Mouse (Mus musculus) spleen, postnatal 36 days (tissue): ENCODE results near the gene Adcy4.
A peak's percentile ranks its signal among the peaks of the same experiment; 100 is the strongest.

Experiments
- DNase-seq, 2 experiments: peaks; one replicate each; pipeline ENCODE4 v3.0.0; 2022; ENCODE audit warnings: low spot score in 2 of 2, mixed read lengths in 1 of 2

The Adcy4 gene

DNA sequence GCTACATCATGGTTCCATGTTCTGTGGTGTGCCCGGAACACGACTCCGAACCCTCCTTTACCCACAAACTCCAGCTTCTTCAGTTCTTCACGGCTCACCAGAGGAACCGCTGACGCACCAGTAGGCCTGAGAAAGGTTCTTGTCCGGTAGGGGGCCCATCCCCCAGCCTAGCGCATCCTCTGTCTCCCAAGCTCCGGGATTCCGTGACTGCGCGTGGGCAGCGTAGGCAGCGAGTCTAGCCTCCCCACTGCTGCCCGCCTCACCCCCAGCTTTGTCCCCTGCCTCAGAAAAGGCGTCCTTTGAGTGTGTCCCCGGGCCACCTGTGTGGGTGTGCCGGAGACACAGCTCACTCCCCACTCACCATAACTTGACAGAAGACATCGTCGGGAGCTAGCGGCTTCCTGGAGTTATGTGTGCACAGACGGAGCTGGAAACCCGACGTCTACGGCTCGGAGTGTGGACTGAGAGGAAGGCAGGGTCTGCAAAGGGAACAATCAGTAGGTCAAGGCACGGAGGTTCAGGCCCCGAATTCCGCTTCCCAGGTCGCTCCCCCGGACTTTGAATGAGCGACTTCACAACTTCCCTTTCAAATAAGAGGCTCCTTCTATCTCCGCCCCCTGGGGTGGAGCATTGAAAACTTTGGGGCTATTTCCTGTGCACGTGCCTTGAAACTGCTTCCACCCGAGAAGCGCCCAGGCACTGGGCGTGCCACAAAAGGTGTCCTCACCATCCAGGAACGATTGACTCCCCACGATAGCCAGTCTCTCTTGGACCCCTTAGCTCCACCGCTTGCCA, 4.6 kb upstream of the Adcy4 start, which contains the start of gene Ripk3:
Ripk3 (minus strand) TSS at position 610 of the 795 bp plus-strand sequence.
- peak; percentile 77 to 84 for DNase-seq

DNA sequence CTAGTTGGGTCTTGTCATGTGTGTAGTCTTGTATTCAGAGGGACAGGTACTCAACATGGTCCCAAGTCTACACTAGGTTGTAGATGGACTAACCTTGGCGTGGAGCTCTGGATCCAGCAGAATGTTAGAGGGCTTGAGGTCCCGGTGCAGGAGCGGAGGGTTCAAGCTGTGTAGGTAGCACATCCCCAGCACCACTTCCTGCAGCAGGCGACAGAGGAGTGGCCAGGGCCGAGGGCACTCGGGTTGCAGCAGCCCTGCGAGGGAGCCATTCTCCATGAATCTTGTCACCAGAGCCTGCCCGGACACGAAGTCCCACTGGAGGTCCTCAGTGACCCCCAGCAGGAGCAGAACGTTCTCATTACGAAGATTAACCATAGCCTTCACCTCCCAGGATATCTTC, 3.8 kb upstream of the Adcy4 start:
- DNase-seq: peak in 1 of 2 experiments; percentile 0

DNA sequence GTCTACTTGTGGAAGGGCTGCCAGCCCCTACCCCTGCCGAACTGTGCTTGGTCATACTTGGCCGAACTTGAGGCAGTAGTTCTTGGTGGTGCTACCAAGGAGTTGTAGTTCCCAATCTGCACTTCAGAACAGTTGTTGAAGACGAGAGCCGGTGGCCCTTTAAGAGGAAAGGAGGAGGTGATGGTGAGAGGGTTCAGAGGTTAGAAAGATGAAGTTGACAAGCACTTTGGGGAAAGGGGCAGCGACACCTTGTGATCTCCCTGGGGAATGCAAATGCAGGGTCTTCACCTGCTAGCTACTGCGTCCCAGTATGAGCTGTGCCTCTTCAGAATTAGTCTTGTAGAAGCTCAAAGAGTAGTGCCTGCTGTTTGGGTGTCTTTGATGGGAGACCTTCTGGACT, 1.3 kb upstream of the Adcy4 start:
- DNase-seq: peak in 1 of 2 experiments; percentile 0

DNA sequence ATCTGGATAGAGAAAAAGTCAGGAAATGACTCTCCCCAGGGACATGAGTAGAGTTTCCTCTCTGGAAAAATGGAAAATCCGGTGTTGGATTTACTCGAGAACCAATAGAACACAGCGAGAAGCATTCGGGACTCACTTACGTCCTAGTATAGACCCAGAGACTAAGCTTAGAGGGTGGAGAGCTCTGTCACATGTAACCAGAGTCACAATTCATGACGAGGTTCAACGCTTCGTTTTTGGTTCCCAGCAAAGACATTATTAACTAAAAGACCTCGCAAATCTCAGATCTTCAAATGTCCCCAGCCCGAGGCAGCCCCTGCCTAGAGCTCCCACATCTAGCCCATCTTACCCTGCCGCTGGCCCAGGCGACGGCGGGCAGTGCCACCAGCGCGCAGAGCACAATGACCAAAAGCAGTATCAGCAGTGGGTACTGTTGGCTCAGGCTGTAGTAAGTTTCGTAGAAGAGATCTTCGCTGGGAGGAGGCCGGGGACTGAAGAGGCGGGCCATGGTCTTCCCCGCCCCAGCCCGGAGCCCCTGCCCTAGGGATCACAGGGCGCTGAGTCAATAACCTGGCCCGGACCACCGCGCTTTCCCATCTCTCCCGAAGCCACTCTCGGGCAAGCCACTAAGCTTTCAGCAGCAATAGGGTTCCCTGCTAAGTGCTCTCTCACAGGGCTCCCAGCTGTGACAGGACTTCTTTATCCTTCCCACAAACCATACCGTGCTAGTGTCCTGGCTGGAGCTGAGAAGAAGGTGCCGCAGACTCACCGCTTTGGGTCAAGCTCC, 531 bp downstream of the Adcy4 start:
- DNase-seq: peak; percentile 0

DNA sequence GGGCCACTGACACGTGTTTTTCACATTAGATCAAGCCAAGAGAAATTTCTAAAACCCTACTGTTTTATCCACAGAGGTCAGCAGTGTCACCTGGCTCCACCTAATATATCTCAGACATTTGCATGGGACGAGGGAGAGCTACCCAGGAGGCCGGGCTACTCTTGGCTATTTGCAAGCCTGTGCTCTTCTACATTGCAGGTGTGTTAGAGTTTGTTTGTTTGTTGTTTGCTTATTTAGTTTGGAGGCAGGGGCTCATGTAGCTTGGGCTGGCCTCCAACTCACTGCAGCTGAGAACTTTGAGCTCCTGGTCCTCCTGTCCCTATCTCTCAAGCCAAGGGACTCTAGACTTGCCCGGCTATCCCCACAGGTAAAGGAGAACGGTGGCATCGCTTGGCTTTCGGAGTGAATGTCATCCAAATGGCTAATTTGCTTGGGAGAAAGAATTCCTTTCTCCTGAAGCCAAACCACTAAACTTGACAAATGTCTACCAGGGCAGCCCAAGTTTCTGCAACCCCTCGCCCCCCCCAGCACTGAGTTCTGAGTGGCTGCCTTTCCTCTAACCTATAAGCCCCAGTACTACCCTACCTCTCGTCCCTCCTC, 1.4 kb downstream of the Adcy4 start:
- DNase-seq: peak; percentile 0 to 1

DNA sequence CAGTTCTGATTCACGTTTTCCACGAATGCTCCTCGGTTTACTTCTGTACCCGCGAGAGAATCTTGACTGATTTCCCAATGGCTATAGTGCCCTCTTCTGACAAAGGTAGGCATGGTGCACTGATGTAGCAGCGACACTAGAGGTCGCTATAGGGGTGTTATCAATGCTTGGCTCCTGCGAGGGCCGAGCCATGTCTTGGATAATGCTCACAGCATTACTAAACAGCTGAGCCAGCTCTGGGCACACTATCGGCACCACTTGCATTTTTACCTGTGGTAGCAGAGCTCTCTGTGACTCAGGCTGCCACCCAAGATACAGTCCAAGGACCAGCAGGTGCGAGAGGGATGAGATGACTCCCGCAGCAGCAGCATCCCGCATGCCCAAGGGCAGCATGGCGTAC, 2.6 kb downstream of the Adcy4 start:
- peak; percentile 45 to 51 for DNase-seq

DNA sequence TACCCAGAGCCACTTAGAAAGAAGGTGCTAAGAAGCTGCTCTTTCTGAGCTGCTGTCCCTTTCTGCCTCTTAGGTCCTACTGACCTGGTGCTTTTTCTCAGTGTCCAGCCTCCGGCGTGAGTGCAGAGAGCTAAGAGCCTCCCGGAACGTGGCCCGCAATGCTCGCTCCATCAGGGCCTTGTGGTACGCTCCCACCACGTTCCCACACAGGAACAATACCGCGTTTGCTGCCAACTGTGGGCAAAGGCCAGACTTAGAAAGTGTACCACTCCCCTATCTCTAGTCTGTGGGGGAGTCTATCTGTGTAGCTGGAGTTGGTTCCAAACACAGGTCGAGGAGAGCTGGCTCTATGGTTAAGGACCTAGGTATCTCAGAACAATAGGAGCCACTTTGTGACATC, 3.2 kb downstream of the Adcy4 start:
- peak; percentile 0 to 1 for DNase-seq

DNA sequence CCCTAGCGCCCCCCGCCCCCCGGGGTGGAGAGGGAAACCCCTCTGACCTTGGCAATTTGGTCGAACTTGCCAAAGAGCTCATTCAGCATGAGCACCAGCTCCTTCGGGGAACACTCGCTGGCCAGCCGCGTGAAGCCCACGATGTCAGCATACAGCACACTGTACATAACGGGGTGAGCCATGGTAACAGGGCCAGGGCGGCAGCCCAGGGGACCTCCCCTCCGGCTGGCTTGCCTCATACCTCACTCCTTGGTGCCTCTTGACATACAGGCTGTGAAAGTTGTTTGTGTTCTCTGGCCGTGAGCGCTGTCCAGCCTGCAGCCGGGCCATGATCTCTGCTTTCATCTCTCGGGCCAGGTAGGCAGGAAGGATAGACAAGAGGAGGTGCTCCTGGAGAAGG, 4.2 kb downstream of the Adcy4 start:
- peak in 1 of 2 experiments; percentile 0 for DNase-seq

DNA sequence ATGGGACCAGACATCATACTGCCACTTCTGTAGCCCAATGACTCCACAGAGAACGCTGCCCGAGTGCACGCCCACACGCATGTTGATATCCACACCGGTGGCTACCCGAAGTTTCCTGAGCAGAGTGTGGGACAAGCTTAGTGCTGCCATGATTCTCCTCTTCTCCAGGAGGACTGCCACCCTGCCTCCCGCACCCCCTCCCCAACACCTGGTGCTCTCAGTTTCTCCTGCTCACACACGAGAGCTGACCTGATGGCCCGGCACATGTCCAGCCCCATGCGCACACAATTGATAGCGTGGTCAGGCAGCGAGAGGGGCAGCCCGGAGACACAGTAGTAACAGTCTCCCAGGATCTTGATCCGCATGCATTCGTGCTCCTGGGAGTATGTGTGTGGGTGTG, 5.2 kb downstream of the Adcy4 start:
- DNase-seq: peak in 1 of 2 experiments; percentile 1

DNA sequence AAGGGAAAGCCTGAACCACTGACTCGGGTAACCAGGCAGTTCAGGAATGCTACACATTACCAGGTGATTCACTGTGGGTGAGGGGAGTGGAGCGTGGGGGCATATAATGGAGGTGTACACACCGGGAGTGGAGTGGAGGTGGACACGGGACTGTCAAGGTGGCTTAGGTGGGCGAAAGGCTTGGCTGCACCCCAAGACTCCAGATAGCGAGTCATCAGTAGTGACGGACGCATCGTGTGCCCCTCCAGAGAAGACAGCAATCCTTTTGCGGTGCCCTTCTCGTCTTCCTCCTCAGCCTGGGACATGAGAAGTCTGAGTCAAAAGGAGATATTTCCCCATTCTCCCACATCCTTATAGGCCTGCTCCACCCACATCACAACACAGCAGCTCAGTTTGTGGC, 6.1 kb downstream of the Adcy4 start:
- no peak for DNase-seq

DNA sequence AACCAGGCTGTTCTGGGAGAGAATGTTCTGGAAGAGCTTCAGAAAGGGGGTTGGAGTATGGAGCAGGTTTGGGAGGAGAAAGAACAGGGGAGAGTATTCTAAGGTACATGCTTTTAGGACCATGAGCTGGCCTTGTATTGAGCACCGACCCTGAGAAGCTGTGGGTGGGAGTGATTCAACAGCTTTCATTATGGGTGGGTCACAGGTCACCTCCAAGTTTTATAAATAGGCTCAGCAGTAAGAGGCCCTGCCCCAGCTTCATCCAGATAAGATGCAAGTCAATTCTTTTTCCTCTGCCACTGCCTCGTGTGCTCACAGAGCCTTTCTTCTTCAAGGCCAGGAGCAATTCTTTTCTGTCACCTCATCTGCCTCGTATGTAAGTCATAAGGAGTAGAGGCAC, 6.7 kb downstream of the Adcy4 start:
- DNase-seq: no peak

DNA sequence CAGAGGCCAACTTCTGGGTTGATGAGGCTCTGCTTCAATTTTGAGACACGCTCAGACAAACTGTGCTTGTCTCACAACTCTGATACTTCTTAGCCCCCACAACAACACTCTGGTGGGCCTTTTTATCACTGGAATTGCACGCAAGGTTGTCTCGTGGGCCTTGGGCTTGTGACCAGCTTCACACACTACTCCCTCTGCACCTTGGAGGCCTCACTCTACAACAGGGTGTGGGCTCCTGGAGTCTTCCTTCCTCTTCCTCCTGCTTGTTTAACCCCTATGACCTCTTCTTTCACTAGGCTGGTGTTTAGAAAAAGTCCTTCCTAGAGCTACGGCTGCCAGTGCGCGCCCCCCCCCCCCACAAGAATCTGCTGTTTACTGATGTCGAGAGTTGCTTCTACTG, 7.2 kb downstream of the Adcy4 start:
- no peak for DNase-seq

DNA sequence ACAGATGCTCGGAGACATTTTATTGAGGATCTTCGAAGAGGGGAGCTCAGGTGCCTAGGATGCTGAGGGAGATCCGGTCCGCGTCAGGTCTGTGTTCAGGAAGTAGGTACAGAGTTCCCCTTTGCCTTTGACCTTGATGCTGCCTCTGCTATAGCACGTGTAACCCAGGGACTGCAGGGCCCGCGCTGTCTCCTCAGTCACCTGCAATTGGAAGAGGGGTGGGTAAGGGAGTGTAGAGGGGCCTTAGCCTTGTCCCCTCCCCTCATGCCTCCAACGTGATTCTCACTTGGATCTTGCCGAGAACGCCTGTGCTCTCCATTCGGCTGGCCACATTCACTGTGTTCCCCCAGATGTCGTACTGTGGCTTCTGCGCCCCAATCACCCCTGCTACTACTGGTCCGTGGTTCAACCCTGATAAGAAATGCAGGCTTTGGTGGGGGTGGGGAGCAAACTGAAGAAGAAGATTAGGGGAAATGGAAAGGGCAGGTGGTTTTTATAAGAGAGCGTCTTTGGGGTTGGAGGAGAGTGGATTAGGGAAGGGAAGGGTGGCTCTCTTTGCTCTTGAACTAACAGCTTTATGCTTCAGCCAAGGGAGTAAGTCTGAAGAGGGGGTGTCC, 14.7 kb downstream of the Adcy4 start:
- no peak for DNase-seq

DNA sequence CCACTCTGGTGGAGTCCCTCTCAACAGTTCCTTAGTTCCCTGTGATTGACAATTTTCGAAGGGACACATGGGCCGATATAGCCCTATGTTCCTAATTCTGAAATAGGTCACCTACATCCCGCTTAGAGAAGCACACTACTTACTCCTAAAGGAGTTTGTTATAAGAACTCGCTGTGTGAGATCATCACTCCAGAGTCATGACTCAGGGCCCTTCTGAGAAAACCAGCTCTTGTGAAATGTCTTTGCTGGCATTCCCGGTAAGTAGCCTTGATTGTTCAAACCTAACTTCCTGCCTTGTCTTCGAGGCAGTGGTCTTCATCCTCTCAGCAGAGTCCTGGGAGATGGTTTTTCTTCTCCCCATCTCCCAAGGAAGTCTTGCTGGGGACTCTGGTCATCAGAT, 15.3 kb downstream of the Adcy4 start:
- DNase-seq: no peak

DNA sequence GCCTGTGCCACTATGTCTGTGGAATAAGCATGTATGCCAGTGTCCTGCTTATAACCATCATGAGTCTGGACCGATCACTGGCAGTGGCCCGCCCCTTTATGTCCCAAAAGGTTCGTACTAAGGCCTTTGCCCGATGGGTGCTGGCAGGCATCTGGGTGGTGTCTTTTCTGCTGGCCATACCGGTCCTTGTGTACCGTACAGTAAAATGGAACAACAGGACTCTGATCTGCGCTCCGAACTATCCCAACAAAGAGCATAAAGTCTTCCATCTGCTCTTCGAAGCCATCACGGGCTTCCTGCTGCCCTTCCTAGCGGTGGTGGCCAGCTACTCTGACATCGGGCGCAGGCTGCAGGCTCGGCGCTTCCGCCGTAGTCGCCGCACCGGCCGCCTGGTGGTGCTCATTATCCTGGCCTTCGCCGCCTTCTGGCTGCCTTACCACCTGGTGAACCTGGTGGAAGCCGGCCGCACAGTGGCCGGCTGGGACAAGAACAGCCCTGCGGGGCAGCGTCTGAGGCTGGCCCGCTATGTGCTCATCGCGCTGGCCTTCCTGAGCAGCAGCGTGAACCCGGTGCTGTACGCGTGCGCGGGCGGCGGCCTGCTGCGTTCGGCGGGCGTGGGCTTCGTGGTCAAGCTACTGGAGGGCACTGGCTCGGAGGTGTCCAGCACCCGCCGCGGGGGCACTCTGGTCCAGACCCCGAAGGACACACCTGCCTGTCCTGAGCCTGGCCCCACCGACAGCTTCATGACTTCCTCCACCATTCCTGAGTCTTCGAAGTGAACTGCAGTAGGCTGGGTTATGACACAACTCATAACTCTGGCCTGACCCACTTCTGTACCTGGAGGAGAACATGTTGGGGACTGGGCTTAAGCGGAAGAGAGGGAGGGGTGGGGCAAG, 16.1 kb downstream of the Adcy4 start:
- DNase-seq: no peak

DNA sequence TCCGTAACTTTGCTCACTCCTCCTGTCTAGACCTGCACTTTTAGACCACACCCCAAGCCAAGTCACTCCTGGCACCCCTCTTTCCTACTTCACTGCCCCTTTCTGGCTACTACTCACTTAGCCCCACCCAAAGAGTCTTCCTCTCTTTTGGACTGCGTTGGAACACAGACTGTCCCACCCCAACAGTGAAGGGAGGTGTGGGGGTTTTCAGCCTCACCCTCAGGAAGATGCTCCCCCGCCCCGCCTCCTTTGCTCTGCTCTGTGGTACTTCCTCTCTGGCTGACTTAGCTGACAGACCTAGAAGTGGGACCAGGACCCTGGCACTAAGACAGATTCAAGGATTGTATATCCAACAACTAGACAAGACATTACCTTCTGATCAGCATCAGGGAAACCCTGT, 18.2 kb downstream of the Adcy4 start, which contains the start of gene Ltb4r1:
Ltb4r1 (plus strand) TSS at position 267 of the 400 bp plus-strand sequence.
- DNase-seq: no peak

DNA sequence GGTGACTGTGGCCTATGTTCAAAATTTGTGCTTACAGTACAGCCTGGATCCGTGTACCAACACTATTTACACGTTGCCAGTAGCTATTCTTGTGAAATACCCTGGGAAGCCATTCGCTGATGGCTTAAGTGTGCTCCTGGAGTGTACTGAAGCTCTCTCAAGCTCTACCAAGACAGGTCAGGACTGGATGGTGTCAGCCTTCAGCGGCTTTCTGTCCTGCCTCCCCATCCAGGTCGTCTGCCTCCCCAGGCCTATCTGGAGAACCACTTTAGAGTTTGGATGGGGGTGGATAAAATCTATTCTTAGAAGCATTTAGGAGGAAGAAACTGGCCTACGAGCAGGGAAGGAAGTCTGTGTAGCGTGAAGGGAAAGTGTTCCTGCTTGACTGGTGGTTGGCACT, 20.7 kb downstream of the Adcy4 start:
- DNase-seq: no peak

DNA sequence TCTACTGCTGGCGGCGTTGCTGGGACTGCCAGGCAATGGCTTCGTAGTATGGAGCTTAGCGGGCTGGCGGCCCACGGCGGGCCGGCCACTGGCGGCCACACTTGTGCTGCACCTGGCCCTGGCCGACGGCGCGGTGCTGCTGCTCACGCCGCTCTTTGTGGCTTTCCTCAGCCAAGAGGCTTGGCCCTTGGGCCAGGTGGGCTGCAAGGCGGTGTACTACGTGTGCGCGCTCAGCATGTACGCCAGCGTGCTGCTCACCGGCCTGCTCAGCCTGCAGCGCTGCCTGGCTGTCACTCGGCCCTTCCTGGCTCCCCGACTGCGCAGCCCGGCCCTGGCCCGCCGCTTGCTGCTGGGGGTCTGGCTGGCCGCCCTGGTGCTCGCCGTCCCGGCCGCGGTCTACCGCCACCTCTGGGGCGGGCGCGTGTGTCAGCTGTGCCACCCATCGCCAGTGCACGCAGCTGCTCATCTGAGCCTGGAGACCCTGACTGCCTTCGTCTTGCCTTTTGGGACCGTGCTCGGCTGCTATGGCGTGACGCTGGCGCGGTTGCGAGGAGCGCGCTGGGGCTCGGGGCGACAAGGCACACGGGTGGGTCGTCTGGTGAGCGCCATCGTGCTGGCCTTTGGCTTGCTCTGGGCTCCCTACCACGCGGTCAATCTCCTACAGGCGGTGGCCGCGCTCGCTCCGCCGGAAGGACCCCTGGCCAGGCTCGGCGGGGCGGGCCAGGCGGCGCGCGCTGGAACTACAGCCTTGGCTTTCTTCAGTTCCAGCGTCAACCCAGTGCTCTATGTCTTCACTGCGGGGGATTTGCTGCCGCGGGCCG, 21.7 kb downstream of the Adcy4 start:
- no peak for DNase-seq

DNA sequence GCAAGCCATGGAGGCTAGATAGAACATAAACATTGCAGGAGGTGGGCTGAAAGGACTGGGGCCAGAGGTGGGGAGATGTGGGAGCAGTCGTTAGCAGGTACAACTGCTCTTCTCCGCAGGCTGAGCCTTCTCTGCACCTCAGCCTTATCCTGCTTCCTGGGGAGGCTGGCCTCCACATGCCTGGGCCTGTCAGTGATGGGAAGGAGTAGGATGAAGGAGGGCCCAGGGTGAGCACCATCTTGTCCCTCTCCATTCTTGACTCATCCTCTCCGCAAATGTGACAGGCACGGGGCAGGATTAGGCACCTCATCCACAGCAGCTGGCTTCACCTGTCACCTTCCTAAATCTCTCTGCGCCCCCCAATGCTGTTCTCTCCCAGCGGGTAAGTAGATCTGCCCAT, 22.7 kb downstream of the Adcy4 start, which contains the start of gene Ltb4r2:
Ltb4r2 (plus strand) TSS at position 266 of the 400 bp plus-strand sequence.
- no peak for DNase-seq

DNA sequence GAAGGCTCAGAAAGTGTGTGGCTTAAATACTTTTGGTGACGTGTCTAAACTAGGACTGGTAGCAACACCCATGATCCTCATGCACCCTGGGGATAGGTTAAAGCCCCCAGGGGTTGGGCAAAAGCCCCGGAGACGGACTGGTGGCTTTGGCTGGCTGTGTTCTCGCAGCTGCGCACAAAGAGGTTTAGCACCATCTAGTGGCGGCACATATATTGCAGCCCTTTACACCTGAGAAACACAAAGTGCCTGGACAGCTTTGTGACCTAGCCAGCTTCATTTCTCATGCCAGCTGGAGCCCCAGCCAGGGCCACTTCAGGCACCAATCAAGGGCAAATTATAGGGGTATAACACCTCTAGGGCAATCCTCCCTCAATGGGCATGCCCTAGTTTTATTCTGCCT, 23.7 kb downstream of the Adcy4 start:
- DNase-seq: peak; percentile 69 to 76
